Mouse (Mus musculus) ES-E14 (cell line): ENCODE results near the gene Isl2.

Experiments
- HCFC1 ChIP-seq: IDR thresholded peaks from 2 replicates; pipeline ENCODE4 v1.6.1; 2012; ENCODE audit warnings: low read length, inconsistent platforms, borderline replicate concordance; ENCODE audit not compliant: insufficient read depth
- MAFK ChIP-seq: IDR thresholded peaks from 2 replicates; pipeline ENCODE4 v1.6.1; 2014; ENCODE audit warnings: mild to moderate bottlenecking, low read depth, low read length, inconsistent platforms; ENCODE audit not compliant: insufficient read depth
- ZC3H11A ChIP-seq: IDR thresholded peaks from 2 replicates; pipeline ENCODE4 v1.6.1; 2012; ENCODE audit warnings: low read depth, mild to moderate bottlenecking, inconsistent platforms, low read length, borderline replicate concordance
- ZNF384 ChIP-seq: IDR thresholded peaks from 2 replicates; pipeline ENCODE4 v1.6.1; 2012; ENCODE audit warnings: low read depth, low read length, inconsistent platforms

DNA sequence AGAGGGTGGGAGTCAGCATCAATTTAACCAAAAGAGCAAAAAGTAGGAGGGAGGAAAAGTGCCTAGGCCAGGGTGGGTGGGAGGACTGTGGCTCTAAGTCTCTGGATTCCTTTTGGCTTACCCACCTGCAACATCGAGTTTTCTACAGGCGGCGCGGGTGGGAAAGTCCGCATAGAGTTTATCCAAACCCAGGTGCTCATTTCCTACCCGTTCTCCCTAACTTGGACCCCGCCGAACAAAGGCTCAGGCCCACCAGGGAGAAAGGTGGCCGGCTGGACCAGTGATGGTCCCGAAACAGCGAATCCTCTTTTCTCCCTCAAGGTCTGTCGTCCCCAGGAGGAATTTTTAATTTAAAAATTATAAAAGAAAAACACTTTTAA lies 1.9 kb downstream of the Isl2 start:
- TF ChIP-seq MAFK (no peak), HCFC1 (no peak), ZC3H11A (no peak), ZNF384 (no peak)
